Mouse (Mus musculus) heart, postnatal 0 days (tissue): ENCODE data around the gene Serinc5.

Experiments used
- CTCF ChIP-seq: IDR thresholded peaks from 2 replicates; pipeline ENCODE4 v1.5.1; 2016; ENCODE audit warnings: antibody characterized with exemption, control low read depth, low read depth
- EP300 ChIP-seq: IDR thresholded peaks from 2 replicates; pipeline ENCODE4 v1.6.1; 2016; ENCODE audit warnings: antibody characterized with exemption, low read depth

GRCm38 (mm10) chr13:92631450-92631849, 20.6 kb downstream of the Serinc5 start:
- TF ChIP-seq EP300 (no peak), CTCF (no peak)
